Mouse (Mus musculus) frontal cortex, adult 2 months (tissue): ENCODE results near the gene Snapc3. TPM values are rescaled to one million over a fixed set of nuclear protein-coding genes. Genes with fewer than 3 reads are reported as not detected.
"Not testable (repeated sequence)": the region's sequence is repeated elsewhere in the genome, so short reads cannot be mapped to it uniquely, and the experiment has no call there.

Source experiments
- DNase-seq, 2 experiments: peaks; one replicate each; pipeline ENCODE4 v3.0.0; 2022; ENCODE audit warnings: low spot score in 1 of 2; ENCODE audit errors: extremely low spot score in 1 of 2
- polyA plus RNA-seq: library from polyadenylated mRNA; depleted of rRNA; stranded (reverse); fragments of >200 nt; gene quantifications from 2 replicates; pipeline ENCODE4 v1.2.3, GENCODE M21; 2012; rRNA removed

The Snapc3 gene
- polyA plus RNA-seq, 1 experiment: 33.2 TPM

- DNase-seq: no peak
Measured at GRCm38 (mm10) chr4:83489121-83489520, 71.6 kb downstream of the Snapc3 start.

- DNase-seq: no peak
Measured at GRCm38 (mm10) chr4:83493112-83493511, 75.6 kb downstream of the Snapc3 start.

GRCm38 (mm10) chr4:83497013-83497412, 79.5 kb downstream of the Snapc3 start:
- DNase-seq: not testable (repeated sequence)

GRCm38 (mm10) chr4:83500154-83501036, 82.9 kb downstream of the Snapc3 start:
- DNase-seq: peak in 1 of 2 experiments; percentile 48

GRCm38 (mm10) chr4:83501037-83501430, 83.5 kb downstream of the Snapc3 start:
- DNase-seq: no peak

- no peak for DNase-seq
Measured at GRCm38 (mm10) chr4:83509600-83509999, 92.1 kb downstream of the Snapc3 start.

GRCm38 (mm10) chr4:83511083-83511482, 93.6 kb downstream of the Snapc3 start:
- DNase-seq: no peak

GRCm38 (mm10) chr4:83512217-83512616, 94.7 kb downstream of the Snapc3 start:
- no peak for DNase-seq

GRCm38 (mm10) chr4:83512644-83513043, 95.1 kb downstream of the Snapc3 start:
- DNase-seq: no peak

GRCm38 (mm10) chr4:83514183-83514582, 96.7 kb downstream of the Snapc3 start:
- DNase-seq: no peak

GRCm38 (mm10) chr4:83514976-83515669, 97.6 kb downstream of the Snapc3 start:
- peak in 1 of 2 experiments; percentile 36 for DNase-seq

GRCm38 (mm10) chr4:83516144-83516543, 98.6 kb downstream of the Snapc3 start:
- DNase-seq: not testable (repeated sequence)

Other genes with a start within 250 kb of the Snapc3 start
- gene Ttc39b, start 93.5 kb upstream of the Snapc3 start, polyA plus RNA-seq: 17.1 and 19.1 TPM in 2 replicates
- gene Psip1, start 68.7 kb downstream of the Snapc3 start, polyA plus RNA-seq: 255 and 272 TPM in 2 replicates
- 3.9 and 4.2 TPM in 2 replicates for gene Ccdc171, start 107.8 kb downstream of the Snapc3 start, polyA plus RNA-seq